Mouse (Mus musculus) E14TG2a.4 (cell line): ENCODE measurements around the gene Ampd1.

Source experiments
- CTCF ChIP-seq: conservative IDR thresholded peaks from 2 replicates; pipeline ENCODE4 v1.5.1; 2014; ENCODE audit warnings: low read length
- NANOG ChIP-seq: IDR thresholded peaks from 2 replicates; pipeline ENCODE4 v1.6.1; 2014; ENCODE audit warnings: borderline replicate concordance, low read length, mixed read lengths
- POU5F1 ChIP-seq: IDR thresholded peaks from 2 replicates; pipeline ENCODE4 v1.6.1; 2014; ENCODE audit warnings: low read length, borderline replicate concordance

GRCm38 (mm10) chr3:103141287-103141686 lies 67.5 kb downstream of the Ampd1 start:
- TF ChIP-seq CTCF (no peak), POU5F1 (no peak), NANOG (no peak)
